In the genomic region with DNA sequence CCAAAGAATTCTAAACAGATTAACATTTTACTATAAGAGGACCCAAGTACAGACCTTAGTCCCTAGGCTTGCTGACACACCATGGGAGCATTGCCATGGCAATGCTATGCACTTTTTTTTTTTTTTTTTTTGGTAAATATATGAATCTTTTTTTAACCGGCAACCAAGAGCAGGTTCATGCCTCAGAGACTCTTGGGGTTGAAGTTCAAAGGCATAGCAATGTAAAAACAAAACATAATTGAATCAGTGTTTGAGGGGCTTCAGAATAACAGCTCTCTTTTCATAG, we compare ENCODE assay signal across 19 mouse cellular contexts.
DNase-seq lines count a peak whose midpoint lies in the region; ATAC-seq and TF ChIP-seq lines count a peak whose summit lies in the region.
"Had no signal": no experiment of that assay in that cellular context is flagged by ENCODE, and none has a peak within 500 bp of the region (broad histone marks: within the 10 kb centered on the region; RNA-seq: fewer than 3 reads in every experiment).

No protein-coding gene starts in this region.

- no peak for TF ChIP-seq EP300 in MEL (IDR thresholded peaks at IDR 0.05; ENCODE audit: low read depth in 1 of 2, low read length in 2 of 2)

- TF ChIP-seq CTCF in kidney, postnatal 0 days (IDR thresholded peaks at IDR 0.05; ENCODE audit: low read depth) = no peak
- no peak for TF ChIP-seq CTCF in MEL (IDR thresholded peaks at IDR 0.05 in 2 of 3, conservative IDR thresholded peaks at IDR 0.05 in 1 of 3; ENCODE audit: control insufficient read depth in 1 of 3, insufficient read depth in 1 of 3, low read depth in 2 of 3, low read length in 3 of 3, poor library complexity in 1 of 3, severe bottlenecking in 1 of 3)

- no peak overlapping the region for H3K4me3 ChIP-seq in kidney, embryonic 15.5 days (replicated peaks)
- no peak overlapping the region for H3K4me3 ChIP-seq in kidney, embryonic 14.5 days (ENCODE audit: low read length)
- no peak overlapping the region for H3K4me3 ChIP-seq in kidney, postnatal 0 days (replicated peaks; ENCODE audit: low read depth, low read length)
- H3K4me3 ChIP-seq in MEL (ENCODE audit: control insufficient read depth in 1 of 2, insufficient read depth in 1 of 2, low read depth in 2 of 2, low read length in 2 of 2) = no peak overlapping the region
- H3K4me3 ChIP-seq: embryonic facial prominence, embryonic 10.5 days; embryonic facial prominence, embryonic 12.5 days had no signal

- peak; percentile 1 for DNase-seq in kidney, postnatal 0 days (ENCODE audit: low spot score)
- DNase-seq in kidney, adult 18-20 months = no peak
- no peak for DNase-seq in MEL (ENCODE audit: low read depth, low spot score)
- no peak for DNase-seq in adrenal gland, postnatal 25 days
- DNase-seq: adrenal gland, adult 2 months; adrenal gland, postnatal 10 days; adrenal gland, postnatal 36 days; cerebellum, adult 11-12 months; cerebellum, adult 2 months; cerebellum, adult 9-10 months; cerebellum, postnatal 10 days; cerebellum, postnatal 25 days; forebrain, postnatal 0 days had no signal

- no peak for TF ChIP-seq POLR2A in MEL (IDR thresholded peaks at IDR 0.05; ENCODE audit: control insufficient read depth in 1 of 2, insufficient read depth in 1 of 2, low read depth in 1 of 2, low read length in 2 of 2, poor library complexity in 1 of 2)

- 50% methylated on average over 1 of the region's 1 CpGs for WGBS in kidney, embryonic 15.5 days
- WGBS in kidney, embryonic 14.5 days = 38% methylated on average over 1 of the region's 1 CpGs
- 26% methylated on average over 1 of the region's 1 CpGs for whole genome bisulfite sequencing in kidney, postnatal 0 days

- ATAC-seq in kidney, embryonic 15.5 days (replicated peaks; ENCODE audit: low FRiP score) = peak; percentile 40
- ATAC-seq in kidney, embryonic 14.5 days (ENCODE audit: low FRiP score, low TSS enrichment) = no peak
- no peak for ATAC-seq in kidney, postnatal 0 days (replicated peaks; ENCODE audit: low FRiP score, low read depth)
- ATAC-seq: forebrain, embryonic 14.5 days; forebrain, postnatal 0 days had no signal

- H3K4me2 ChIP-seq in kidney, embryonic 15.5 days = no peak overlapping the region
- H3K4me2 ChIP-seq in kidney, embryonic 14.5 days (replicated peaks; ENCODE audit: low read depth, low read length) = no peak overlapping the region
- H3K4me2 ChIP-seq in kidney, postnatal 0 days (ENCODE audit: low read length) = no peak overlapping the region
- H3K4me2 ChIP-seq: embryonic facial prominence, embryonic 12.5 days had no signal

- TF ChIP-seq RAD21 in MEL (IDR thresholded peaks at IDR 0.05; ENCODE audit: low read depth, low read length) = no peak

- no peaks in the 10 kb centered on the region for H3K36me3 ChIP-seq in kidney, embryonic 15.5 days
- H3K36me3 ChIP-seq in kidney, embryonic 14.5 days (ENCODE audit: control insufficient read depth, insufficient read depth, low read length) = no peaks in the 10 kb centered on the region
- no peaks in the 10 kb centered on the region for H3K36me3 ChIP-seq in kidney, postnatal 0 days (ENCODE audit: insufficient read depth, low read length)
- H3K36me3 ChIP-seq in MEL (ENCODE audit: control insufficient read depth in 1 of 2, insufficient read depth in 2 of 2, low read length in 2 of 2) = peaks cover 0 to 11% of the 10 kb centered on the region in 2 experiments; a peak in 2 of 4 replicates
- H3K36me3 ChIP-seq: embryonic facial prominence, embryonic 10.5 days; embryonic facial prominence, embryonic 12.5 days; G1E had no signal

- no peak overlapping the region for H3K27ac ChIP-seq in kidney, embryonic 15.5 days
- no peak overlapping the region for H3K27ac ChIP-seq in kidney, embryonic 14.5 days (ENCODE audit: low read depth, low read length)
- H3K27ac ChIP-seq in kidney, postnatal 0 days = no peak overlapping the region
- H3K27ac ChIP-seq in MEL (ENCODE audit: control insufficient read depth, low read depth, low read length) = no peak overlapping the region
- H3K27ac ChIP-seq: embryonic facial prominence, embryonic 10.5 days; embryonic facial prominence, embryonic 12.5 days had no signal

- H3K79me2 ChIP-seq in MEL (ENCODE audit: control insufficient read depth, insufficient read depth, low read length, poor library complexity) = no peaks in the 10 kb centered on the region

- no peaks in the 10 kb centered on the region for H3K27me3 ChIP-seq in kidney, embryonic 15.5 days
- no peaks in the 10 kb centered on the region for H3K27me3 ChIP-seq in kidney, embryonic 14.5 days (ENCODE audit: control insufficient read depth, insufficient read depth, low read length)
- no peaks in the 10 kb centered on the region for H3K27me3 ChIP-seq in kidney, postnatal 0 days (ENCODE audit: insufficient read depth, low read length)
- H3K27me3 ChIP-seq in MEL (ENCODE audit: control insufficient read depth in 1 of 2, insufficient read depth in 2 of 2, low read length in 2 of 2) = no peaks in the 10 kb centered on the region
- H3K27me3 ChIP-seq: embryonic facial prominence, embryonic 12.5 days had no signal

- H3K9ac ChIP-seq in kidney, embryonic 15.5 days = no peak overlapping the region
- H3K9ac ChIP-seq in kidney, embryonic 14.5 days (ENCODE audit: low read depth, low read length) = no peak overlapping the region
- no peak overlapping the region for H3K9ac ChIP-seq in kidney, postnatal 0 days (ENCODE audit: low read depth, low read length)
- H3K9ac ChIP-seq in MEL (ENCODE audit: control insufficient read depth, low read depth, low read length, poor library complexity, severe bottlenecking) = no peak overlapping the region
- H3K9ac ChIP-seq: embryonic facial prominence, embryonic 12.5 days; forebrain, postnatal 0 days had no signal

- no peaks in the 10 kb centered on the region for H3K4me1 ChIP-seq in kidney, embryonic 15.5 days
- H3K4me1 ChIP-seq in kidney, embryonic 14.5 days (ENCODE audit: control insufficient read depth, insufficient read depth, low read length) = 0 out of 2 replicates have a peak, but pooled peaks cover 5% of the 10 kb centered on the region
- no peaks in the 10 kb centered on the region for H3K4me1 ChIP-seq in kidney, postnatal 0 days (replicated peaks; ENCODE audit: insufficient read depth, low read length)
- H3K4me1 ChIP-seq in MEL (ENCODE audit: control insufficient read depth in 1 of 2, insufficient read depth in 2 of 2, low read length in 2 of 2) = peaks cover 0 to 2% of the 10 kb centered on the region in 2 experiments; a peak in 2 of 4 replicates
- H3K4me1 ChIP-seq: embryonic facial prominence, embryonic 10.5 days; embryonic facial prominence, embryonic 12.5 days had no signal

- H3K9me3 ChIP-seq in kidney, embryonic 15.5 days (replicated peaks) = no peaks in the 10 kb centered on the region
- no peaks in the 10 kb centered on the region for H3K9me3 ChIP-seq in kidney, embryonic 14.5 days (ENCODE audit: control insufficient read depth, low read length)
- no peaks in the 10 kb centered on the region for H3K9me3 ChIP-seq in kidney, postnatal 0 days (replicated peaks; ENCODE audit: low read length)
- H3K9me3 ChIP-seq in MEL (replicated peaks; ENCODE audit: insufficient read depth, low read length) = no peaks in the 10 kb centered on the region
- H3K9me3 ChIP-seq: embryonic facial prominence, embryonic 10.5 days; embryonic facial prominence, embryonic 12.5 days; G1E had no signal

TF ChIP-seq in MEL, 35 proteins besides CTCF, POLR2A, EP300 and RAD21:
- TF ChIP-seq CHD1 (IDR thresholded peaks at IDR 0.05; ENCODE audit: low read depth, low read length) (no peak), ZNF384 (IDR thresholded peaks at IDR 0.05; ENCODE audit: low read depth, low read length) (peak; percentile 71; the same call in 1 of the 2 replicates), POLR2AphosphoS5 (IDR thresholded peaks at IDR 0.05; ENCODE audit: borderline replicate concordance, low read depth, low read length) (no peak), UBTF (IDR thresholded peaks at IDR 0.05; ENCODE audit: borderline replicate concordance, insufficient read depth, low read depth, low read length) (no peak), MYB (IDR thresholded peaks at IDR 0.05; ENCODE audit: low read depth, low read length) (no peak)
